In the genomic region with DNA sequence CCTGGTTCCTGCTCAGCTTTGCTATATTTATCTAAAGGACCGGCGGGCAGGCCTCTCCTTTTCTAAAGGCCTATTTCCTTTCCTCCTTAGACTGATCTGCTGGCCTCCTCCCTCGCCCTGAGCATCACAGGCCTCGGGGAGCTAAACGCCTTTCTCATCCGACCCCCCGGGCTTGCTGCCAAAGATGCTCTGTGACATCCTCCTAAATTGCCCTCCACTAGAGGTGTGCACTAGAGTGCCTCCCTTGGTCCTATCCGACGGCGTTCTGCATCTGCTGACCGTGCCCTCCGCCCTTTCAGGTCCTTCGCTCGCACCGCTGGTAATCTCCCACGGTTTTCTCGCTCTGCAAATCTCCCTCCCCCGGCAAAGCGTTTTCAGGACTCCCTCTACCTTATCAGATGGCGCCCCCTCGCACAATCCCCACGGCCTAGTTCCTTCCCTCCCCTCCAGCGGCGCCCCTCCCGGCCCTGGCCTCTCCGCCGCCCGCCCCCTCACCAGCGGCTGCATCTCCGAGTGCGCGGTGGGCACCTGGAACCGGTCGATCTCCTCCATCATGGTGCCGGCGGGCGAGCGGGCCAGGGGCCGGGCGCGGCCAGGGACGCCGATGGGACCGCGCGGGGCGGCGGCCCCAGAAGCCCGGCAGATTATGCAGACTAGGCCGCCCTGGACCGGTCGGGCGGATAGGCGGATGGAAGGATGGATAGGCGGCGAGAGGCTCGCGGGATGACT, we compare ENCODE assay signal across 8 mouse cellular contexts. TPM values are rescaled to one million over a fixed set of nuclear protein-coding genes. Genes with fewer than 3 reads are reported as not detected.
A peak's percentile ranks its signal among the peaks of the same experiment; 100 is the strongest.
DNase-seq lines count a peak whose midpoint lies in the region; ATAC-seq and TF ChIP-seq lines count a peak whose summit lies in the region.

No protein-coding gene starts in this region.

- H3K27ac ChIP-seq in heart, embryonic 10.5 days = peak overlapping the region; percentile 83
- H3K27ac ChIP-seq in kidney, embryonic 16.5 days (ENCODE audit: low read length) = peak overlapping the region; percentile 32
- peak overlapping the region; percentile 9; the same call in 1 of the 2 replicates for H3K27ac ChIP-seq in liver, postnatal 0 days (ENCODE audit: low read depth)

- TF ChIP-seq CTCF in liver, postnatal 0 days (IDR thresholded peaks at IDR 0.05; ENCODE audit: low read depth) = no peak

- no peak for TF ChIP-seq EP300 in liver, postnatal 0 days (IDR thresholded peaks at IDR 0.05; ENCODE audit: low read depth)

- peak overlapping the region; percentile 96 for H3K4me2 ChIP-seq in kidney, embryonic 16.5 days (replicated peaks; ENCODE audit: low read depth, low read length)
- peak overlapping the region; percentile 98 for H3K4me2 ChIP-seq in liver, postnatal 0 days (ENCODE audit: low read depth, low read length)

- H3K9me3 ChIP-seq in heart, embryonic 10.5 days = no peaks in the 10 kb centered on the region
- H3K9me3 ChIP-seq in kidney, embryonic 16.5 days (ENCODE audit: low read length) = no peaks in the 10 kb centered on the region
- H3K9me3 ChIP-seq in liver, postnatal 0 days (ENCODE audit: low read length) = no peaks in the 10 kb centered on the region

- no peaks in the 10 kb centered on the region for H3K36me3 ChIP-seq in heart, embryonic 10.5 days
- H3K36me3 ChIP-seq in kidney, embryonic 16.5 days (ENCODE audit: insufficient read depth, low read length) = no peaks in the 10 kb centered on the region
- H3K36me3 ChIP-seq in liver, postnatal 0 days (replicated peaks; ENCODE audit: insufficient read depth, low read length) = no peaks in the 10 kb centered on the region

- H3K4me3 ChIP-seq in heart, embryonic 10.5 days = peak overlapping the region; percentile 86
- H3K4me3 ChIP-seq in kidney, embryonic 16.5 days (ENCODE audit: low read length) = peak overlapping the region; percentile 80
- H3K4me3 ChIP-seq in liver, postnatal 0 days (ENCODE audit: low read depth, low read length) = peak overlapping the region; percentile 61

- peak; percentile 9; the same call in 1 of the 2 replicates for ATAC-seq in kidney, embryonic 16.5 days (ENCODE audit: low FRiP score, low TSS enrichment)
- peak; percentile 59; the same call in 1 of the 2 replicates for ATAC-seq in liver, postnatal 0 days
- ATAC-seq in megakaryocyte-erythroid progenitor cell, adult 5-6 weeks (replicated peaks; ENCODE audit: low FRiP score, low TSS enrichment, poor library complexity, severe bottlenecking) = no peak

- peaks cover 47% of the 10 kb centered on the region for H3K27me3 ChIP-seq in heart, embryonic 10.5 days (ENCODE audit: insufficient read depth, poor library complexity, severe bottlenecking)
- H3K27me3 ChIP-seq in kidney, embryonic 16.5 days (ENCODE audit: insufficient read depth, low read length) = peaks cover 9% of the 10 kb centered on the region; the same call in 1 of the 2 replicates
- peaks cover 17% of the 10 kb centered on the region for H3K27me3 ChIP-seq in liver, postnatal 0 days (ENCODE audit: insufficient read depth, low read length)

- peaks cover 17% of the 10 kb centered on the region for H3K4me1 ChIP-seq in heart, embryonic 10.5 days
- H3K4me1 ChIP-seq in kidney, embryonic 16.5 days (ENCODE audit: insufficient read depth, low read length) = peaks cover 25% of the 10 kb centered on the region
- peaks cover 15% of the 10 kb centered on the region for H3K4me1 ChIP-seq in liver, postnatal 0 days (ENCODE audit: insufficient read depth)

- H3K9ac ChIP-seq in kidney, embryonic 16.5 days (replicated peaks; ENCODE audit: low read length) = peak overlapping the region; percentile 78
- H3K9ac ChIP-seq in liver, postnatal 0 days (replicated peaks) = peak overlapping the region; percentile 70

- peak; percentile 44 to 45 for DNase-seq in B cell, adult 2 months
- peak; percentile 15 for DNase-seq in MEL-GATA-1-ER (ENCODE audit: extremely low read depth, low read depth)
- peak; percentile 42 for DNase-seq in embryo, embryonic 10 days (ENCODE audit: low spot score)
- DNase-seq in heart, embryonic 10.5 days (ENCODE audit: low spot score) = peak; percentile 76
- peak; percentile 25 for DNase-seq in liver, postnatal 0 days
- peak; percentile 50 for DNase-seq in retina, embryonic 14.5 days (ENCODE audit: low spot score)

- 1% methylated on average over 58 of the region's 58 CpGs for WGBS in heart, embryonic 10.5 days
- WGBS in kidney, embryonic 16.5 days = 1% methylated on average over 57 of the region's 58 CpGs
- 2% methylated on average over 57 of the region's 58 CpGs for WGBS in liver, postnatal 0 days (ENCODE audit: insufficient replicate concordance)

RNA-seq across cellular contexts. Expression of gene Fam219a, which starts 0.5 kb away (rescaled TPM):
- 1.5 and 2.2 TPM in 2 replicates for polyA plus RNA-seq in heart, embryonic 10.5 days (2016; fragmentation: Nextera tagmentation; extraction: Ambion mirVana)
- 1.9 and 2.2 TPM in 2 replicates for polyA plus RNA-seq in kidney, embryonic 16.5 days (2015; fragmentation: Nextera tagmentation; extraction: Ambion mirVana)
- polyA plus RNA-seq in liver, postnatal 0 days (2015; fragmentation: Nextera tagmentation; extraction: Ambion mirVana) = 0.77 and 1.0 TPM in 2 replicates
- total RNA-seq in megakaryocyte-erythroid progenitor cell, adult 5-6 weeks (2014; fragmentation: Nextera tagmentation) = 1.7 and 1.9 TPM in 2 replicates
- total RNA-seq in megakaryocyte-erythroid progenitor cell, adult 5-6 weeks (2017) = 0.11 and 0.52 TPM in 2 replicates

RNA-seq across cellular contexts. Expression of gene Dnaic1, which starts 0.7 kb away (rescaled TPM):
- polyA plus RNA-seq in heart, embryonic 10.5 days (2016; fragmentation: Nextera tagmentation; extraction: Ambion mirVana) = 1.4 and 1.7 TPM in 2 replicates
- 1.2 and 1.7 TPM in 2 replicates for polyA plus RNA-seq in kidney, embryonic 16.5 days (2015; fragmentation: Nextera tagmentation; extraction: Ambion mirVana)
- 10.6 and 14.2 TPM in 2 replicates for polyA plus RNA-seq in liver, postnatal 0 days (2015; fragmentation: Nextera tagmentation; extraction: Ambion mirVana)
- total RNA-seq in megakaryocyte-erythroid progenitor cell, adult 5-6 weeks (2014; fragmentation: Nextera tagmentation) = not detected in 2 replicates
- total RNA-seq in megakaryocyte-erythroid progenitor cell, adult 5-6 weeks (2017) = not detected in 2 replicates

RNA-seq across cellular contexts. Expression of gene 1110017D15Rik, which starts 51.7 kb away (rescaled TPM):
- polyA plus RNA-seq in heart, embryonic 10.5 days (2016; fragmentation: Nextera tagmentation; extraction: Ambion mirVana) = 1.0 TPM in 1 of 2 replicates, not detected in the other
- 0.37 and 0.57 TPM in 2 replicates for polyA plus RNA-seq in kidney, embryonic 16.5 days (2015; fragmentation: Nextera tagmentation; extraction: Ambion mirVana)
- polyA plus RNA-seq in liver, postnatal 0 days (2015; fragmentation: Nextera tagmentation; extraction: Ambion mirVana) = not detected in 2 replicates
- total RNA-seq in megakaryocyte-erythroid progenitor cell, adult 5-6 weeks (2014; fragmentation: Nextera tagmentation) = not detected in 2 replicates
- not detected in 2 replicates for total RNA-seq in megakaryocyte-erythroid progenitor cell, adult 5-6 weeks (2017)

Comparison
In these comparisons a context has a peak if more than half of its experiments do, and no peak if none do; other contexts are left out.
1. DNase-seq: peak in every context shown above with its lines; median percentile 76 in heart, embryonic 10.5 days; 50 in retina, embryonic 14.5 days; 44 in B cell, adult 2 months; 42 in embryo, embryonic 10 days; 25 in liver, postnatal 0 days; 15 in MEL-GATA-1-ER.
2. H3K27ac ChIP-seq: peak in every context shown above with its lines; median percentile 83 in heart, embryonic 10.5 days; 32 in kidney, embryonic 16.5 days; 9 in liver, postnatal 0 days.